Mouse (Mus musculus) megakaryocyte, embryonic 14.5 days (primary cell): ENCODE data around the gene Gmds.

ENCODE experiments used
- FLI1 ChIP-seq: IDR thresholded peaks from 2 replicates; pipeline ENCODE4 v1.6.1; 2012; ENCODE audit warnings: low read length, inconsistent platforms, mixed read lengths
- GATA1 ChIP-seq: IDR thresholded peaks from 3 replicates; pipeline ENCODE4 v1.6.1; 2012; ENCODE audit warnings: mixed read lengths, low read length, inconsistent platforms, borderline replicate concordance

GRCm38 (mm10) chr13:31917387-31917786 is 421.2 kb downstream of the Gmds start:
- TF ChIP-seq GATA1, result no peak
- no peak for TF ChIP-seq FLI1
